Mouse (Mus musculus): ENCODE measurements around the gene Gphn. TPM values are rescaled to one million over a fixed set of nuclear protein-coding genes. Genes with fewer than 3 reads are reported as not detected.
"Not testable (repeated sequence)": the region's sequence is repeated elsewhere in the genome, so short reads cannot be mapped to it uniquely, and the experiment has no call there.

The Gphn gene
- polyA plus RNA-seq, 1 experiment from 2014 or later, result 39.5 TPM

DNA sequence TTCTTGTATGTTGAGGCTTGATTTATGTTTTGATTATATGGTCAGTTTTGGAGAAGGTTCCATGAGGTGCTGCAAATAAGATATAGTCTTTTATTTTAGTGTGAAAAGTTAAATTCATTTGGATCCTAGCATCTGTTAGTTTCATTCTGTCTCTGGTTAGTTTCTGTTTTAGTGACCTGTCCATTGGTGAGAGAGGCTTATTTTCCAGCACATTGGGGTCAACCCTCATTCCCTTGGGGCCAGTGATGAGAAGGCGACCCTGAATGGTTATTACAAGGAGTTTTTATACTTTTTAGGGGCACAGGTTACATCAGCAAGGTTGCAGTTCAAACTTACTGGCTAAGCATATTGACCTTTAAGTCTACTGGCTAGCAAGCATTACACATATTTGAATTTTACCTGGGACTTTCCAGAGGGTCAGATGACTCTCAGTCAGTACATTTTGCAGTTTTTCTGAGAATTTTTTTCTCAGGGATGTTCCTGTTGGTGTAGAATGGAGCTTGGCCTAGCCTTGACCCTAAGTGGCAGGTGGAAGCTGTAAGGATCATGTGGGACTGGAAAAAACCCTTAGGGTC is 72.7 kb downstream of the Gphn start:
- no peak for ATAC-seq
- no peaks in the 10 kb centered on the region for H3K9me3 ChIP-seq (replicated peaks; ENCODE audit: control insufficient read depth, low read length)
- DNase-seq (ENCODE audit: low spot score), result no peak

DNA sequence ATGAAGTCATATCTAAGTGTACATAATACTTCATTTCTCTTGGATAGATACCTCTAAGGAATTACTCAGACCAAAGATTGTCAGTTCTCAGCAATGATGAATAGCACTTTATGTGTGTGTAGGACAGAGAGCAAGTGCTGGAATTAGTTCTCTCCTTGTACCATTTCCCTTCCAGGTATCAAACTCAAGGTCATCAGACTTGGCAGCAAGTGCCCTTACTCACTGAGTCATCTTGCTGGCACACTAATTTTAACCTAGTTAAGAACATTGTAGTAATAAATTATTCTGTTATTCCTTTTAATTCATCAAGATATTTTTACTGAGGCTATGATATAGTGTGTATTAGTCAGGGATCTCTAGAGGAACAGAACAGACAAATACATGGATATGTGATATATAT is 88.9 kb downstream of the Gphn start:
- Histone ChIP-seq H3K4me1 (ENCODE audit: control insufficient read depth, insufficient read depth, low read length) (no peaks in the 10 kb centered on the region), H3K27ac (ENCODE audit: low read depth, low read length) (no peak overlapping the region), H3K36me3 (ENCODE audit: control insufficient read depth, insufficient read depth, low read length) (no peaks in the 10 kb centered on the region), H3K4me3 (ENCODE audit: low read depth, low read length) (no peak overlapping the region), H3K9me3 (replicated peaks; ENCODE audit: control insufficient read depth, low read length) (no peaks in the 10 kb centered on the region), H3K9ac (ENCODE audit: low read length) (no peak overlapping the region), H3K4me2 (ENCODE audit: low read length) (no peak overlapping the region), H3K27me3 (replicated peaks; ENCODE audit: control insufficient read depth, insufficient read depth, low read length) (no peaks in the 10 kb centered on the region)
- DNase-seq (ENCODE audit: low spot score) (no peak), ATAC-seq (no peak)

More for the DNA sequence above, 72.7 kb downstream of the Gphn start:
- Histone ChIP-seq H3K27ac (ENCODE audit: low read depth, low read length) (no peak overlapping the region), H3K4me3 (ENCODE audit: low read depth, low read length) (no peak overlapping the region), H3K36me3 (ENCODE audit: control insufficient read depth, insufficient read depth, low read length) (no peaks in the 10 kb centered on the region), H3K9ac (ENCODE audit: low read length) (no peak overlapping the region), H3K27me3 (replicated peaks; ENCODE audit: control insufficient read depth, insufficient read depth, low read length) (no peaks in the 10 kb centered on the region), H3K4me2 (ENCODE audit: low read length) (no peak overlapping the region), H3K4me1 (ENCODE audit: control insufficient read depth, insufficient read depth, low read length) (no peaks in the 10 kb centered on the region)
- 91% methylated on average over 1 of the region's 1 CpGs for WGBS

DNA sequence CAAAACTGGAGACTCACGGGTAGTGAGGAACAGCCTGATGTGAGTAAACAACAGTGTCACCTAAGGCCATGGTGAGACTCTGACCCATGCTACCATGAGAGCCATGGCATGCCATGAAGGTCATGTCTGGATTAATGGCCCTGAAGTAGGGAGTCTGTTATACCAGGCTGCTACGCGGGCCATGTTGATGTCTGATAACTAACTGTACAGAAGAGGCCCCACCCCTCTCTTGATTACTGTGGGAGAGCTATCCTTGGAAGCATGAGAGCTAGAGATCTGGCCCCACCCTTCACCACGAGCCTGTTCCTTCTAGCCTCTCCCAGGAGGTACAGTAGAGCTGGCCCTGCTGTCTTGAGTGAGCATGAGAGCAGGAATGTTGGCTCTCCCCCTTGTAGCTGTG is 101.8 kb downstream of the Gphn start:
- WGBS, result 91% methylated on average over 4 of the region's 4 CpGs
- H3K4me3 ChIP-seq (ENCODE audit: low read depth, low read length), result no peak overlapping the region
- H3K9me3 ChIP-seq (replicated peaks; ENCODE audit: control insufficient read depth, low read length), result no peaks in the 10 kb centered on the region
- no peak overlapping the region for H3K9ac ChIP-seq (ENCODE audit: low read length)
- DNase-seq (ENCODE audit: low spot score) (no peak), ATAC-seq (no peak)
- no peaks in the 10 kb centered on the region for H3K36me3 ChIP-seq (ENCODE audit: control insufficient read depth, insufficient read depth, low read length)
- H3K4me2 ChIP-seq (ENCODE audit: low read length), result no peak overlapping the region
- no peaks in the 10 kb centered on the region for H3K4me1 ChIP-seq (ENCODE audit: control insufficient read depth, insufficient read depth, low read length)
- no peaks in the 10 kb centered on the region for H3K27me3 ChIP-seq (replicated peaks; ENCODE audit: control insufficient read depth, insufficient read depth, low read length)
- H3K27ac ChIP-seq (ENCODE audit: low read depth, low read length), result no peak overlapping the region

DNA sequence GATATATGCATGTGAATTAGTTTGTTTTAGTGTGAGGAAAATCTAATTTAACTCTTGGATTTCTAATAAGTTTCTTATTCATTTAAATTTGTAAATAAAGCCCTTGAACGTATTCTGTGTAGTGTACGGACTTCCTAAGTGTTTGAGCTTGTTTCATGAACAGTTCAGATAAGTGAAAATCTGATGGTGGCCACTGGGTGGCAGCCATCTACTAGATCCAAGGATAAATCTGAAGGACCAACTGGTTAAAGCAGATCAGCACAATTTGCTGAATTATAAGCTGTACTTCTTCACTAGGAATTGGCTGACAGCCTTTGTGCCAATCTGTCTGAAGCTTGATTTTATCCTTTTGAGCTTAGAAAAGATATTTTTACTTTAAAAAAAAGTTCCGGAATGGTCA is 105.9 kb downstream of the Gphn start:
- DNase-seq (ENCODE audit: low spot score), result peak; percentile 87

GRCm38 (mm10) chr12:78356472-78356871 is 130.3 kb downstream of the Gphn start:
- Histone ChIP-seq H3K4me3 (ENCODE audit: low read depth, low read length) (no peak overlapping the region), H3K36me3 (ENCODE audit: control insufficient read depth, insufficient read depth, low read length) (no peaks in the 10 kb centered on the region), H3K4me2 (ENCODE audit: low read length) (no peak overlapping the region), H3K27me3 (replicated peaks; ENCODE audit: control insufficient read depth, insufficient read depth, low read length) (no peaks in the 10 kb centered on the region), H3K9ac (ENCODE audit: low read length) (no peak overlapping the region), H3K9me3 (replicated peaks; ENCODE audit: control insufficient read depth, low read length) (no peaks in the 10 kb centered on the region), H3K27ac (ENCODE audit: low read depth, low read length) (no peak overlapping the region), H3K4me1 (ENCODE audit: control insufficient read depth, insufficient read depth, low read length) (no peaks in the 10 kb centered on the region)
- WGBS, result 88% methylated on average over 2 of the region's 2 CpGs
- DNase-seq (ENCODE audit: low spot score) (no peak), ATAC-seq (no peak)

More for the DNA sequence above, 105.9 kb downstream of the Gphn start:
- no peak overlapping the region for H3K4me2 ChIP-seq (ENCODE audit: low read length)
- H3K27ac ChIP-seq (ENCODE audit: low read depth, low read length), result no peak overlapping the region
- no peaks in the 10 kb centered on the region for H3K9me3 ChIP-seq (replicated peaks; ENCODE audit: control insufficient read depth, low read length)
- no peak overlapping the region for H3K9ac ChIP-seq (ENCODE audit: low read length)
- WGBS, result 59% methylated on average over 3 of the region's 3 CpGs
- no peaks in the 10 kb centered on the region for H3K4me1 ChIP-seq (ENCODE audit: control insufficient read depth, insufficient read depth, low read length)
- ATAC-seq, result peak; percentile 71; the same call in 1 of the 2 replicates
- H3K4me3 ChIP-seq (ENCODE audit: low read depth, low read length), result no peak overlapping the region
- no peaks in the 10 kb centered on the region for H3K27me3 ChIP-seq (replicated peaks; ENCODE audit: control insufficient read depth, insufficient read depth, low read length)
- no peaks in the 10 kb centered on the region for H3K36me3 ChIP-seq (ENCODE audit: control insufficient read depth, insufficient read depth, low read length)

DNA sequence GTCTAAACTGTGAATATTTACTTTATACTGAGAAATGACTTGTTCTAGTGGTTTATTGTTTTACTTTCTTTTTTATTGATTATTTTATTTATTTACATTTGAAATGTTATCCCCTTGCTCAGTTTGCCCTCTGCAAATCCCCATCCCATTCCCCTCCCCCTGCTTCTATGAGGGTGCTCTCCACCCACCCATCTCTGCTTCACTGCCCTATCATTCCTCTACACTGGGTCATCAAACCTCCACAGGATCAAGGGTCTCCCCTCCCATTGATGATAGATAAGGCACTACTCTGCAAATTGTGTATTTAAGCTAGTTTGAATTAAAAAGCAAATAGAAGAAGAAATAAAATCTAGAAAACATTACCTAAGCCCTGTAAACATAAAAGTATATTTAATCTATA is 163.1 kb downstream of the Gphn start:
- H3K9ac ChIP-seq (ENCODE audit: low read length), result no peak overlapping the region
- no peak overlapping the region for H3K4me3 ChIP-seq (ENCODE audit: low read depth, low read length)
- no peaks in the 10 kb centered on the region for H3K9me3 ChIP-seq (replicated peaks; ENCODE audit: control insufficient read depth, low read length)
- ATAC-seq, result no peak
- H3K27me3 ChIP-seq (replicated peaks; ENCODE audit: control insufficient read depth, insufficient read depth, low read length), result no peaks in the 10 kb centered on the region
- DNase-seq (ENCODE audit: low spot score), result no peak
- no peak overlapping the region for H3K4me2 ChIP-seq (ENCODE audit: low read length)
- no peaks in the 10 kb centered on the region for H3K4me1 ChIP-seq (ENCODE audit: control insufficient read depth, insufficient read depth, low read length)
- H3K36me3 ChIP-seq (ENCODE audit: control insufficient read depth, insufficient read depth, low read length), result no peaks in the 10 kb centered on the region
- no peak overlapping the region for H3K27ac ChIP-seq (ENCODE audit: low read depth, low read length)

GRCm38 (mm10) chr12:78395297-78395696 is 169.1 kb downstream of the Gphn start:
- no peak for ATAC-seq
- no peak overlapping the region for H3K9ac ChIP-seq (ENCODE audit: low read length)

GRCm38 (mm10) chr12:78407518-78407917 is 181.3 kb downstream of the Gphn start:
- H3K9me3 ChIP-seq (replicated peaks; ENCODE audit: control insufficient read depth, low read length); H3K9ac ChIP-seq (ENCODE audit: low read length); H3K4me1 ChIP-seq (ENCODE audit: control insufficient read depth, insufficient read depth, low read length); ATAC-seq; H3K27me3 ChIP-seq (replicated peaks; ENCODE audit: control insufficient read depth, insufficient read depth, low read length); H3K4me3 ChIP-seq (ENCODE audit: low read depth, low read length); H3K4me2 ChIP-seq (ENCODE audit: low read length); DNase-seq (ENCODE audit: low spot score); H3K36me3 ChIP-seq (ENCODE audit: control insufficient read depth, insufficient read depth, low read length); H3K27ac ChIP-seq (ENCODE audit: low read depth, low read length): not testable (repeated sequence)
- 72% methylated on average over 6 of the region's 7 CpGs for WGBS

More at GRCm38 (mm10) chr12:78395297-78395696, 169.1 kb downstream of the Gphn start:
- H3K9me3 ChIP-seq (replicated peaks; ENCODE audit: control insufficient read depth, low read length), result no peaks in the 10 kb centered on the region
- no peak overlapping the region for H3K27ac ChIP-seq (ENCODE audit: low read depth, low read length)
- no peaks in the 10 kb centered on the region for H3K36me3 ChIP-seq (ENCODE audit: control insufficient read depth, insufficient read depth, low read length)
- 94% methylated on average over 1 of the region's 1 CpGs for WGBS
- no peak overlapping the region for H3K4me3 ChIP-seq (ENCODE audit: low read depth, low read length)
- H3K4me1 ChIP-seq (ENCODE audit: control insufficient read depth, insufficient read depth, low read length), result no peaks in the 10 kb centered on the region
- H3K4me2 ChIP-seq (ENCODE audit: low read length), result no peak overlapping the region
- DNase-seq (ENCODE audit: low spot score), result no peak
- H3K27me3 ChIP-seq (replicated peaks; ENCODE audit: control insufficient read depth, insufficient read depth, low read length), result no peaks in the 10 kb centered on the region

DNA sequence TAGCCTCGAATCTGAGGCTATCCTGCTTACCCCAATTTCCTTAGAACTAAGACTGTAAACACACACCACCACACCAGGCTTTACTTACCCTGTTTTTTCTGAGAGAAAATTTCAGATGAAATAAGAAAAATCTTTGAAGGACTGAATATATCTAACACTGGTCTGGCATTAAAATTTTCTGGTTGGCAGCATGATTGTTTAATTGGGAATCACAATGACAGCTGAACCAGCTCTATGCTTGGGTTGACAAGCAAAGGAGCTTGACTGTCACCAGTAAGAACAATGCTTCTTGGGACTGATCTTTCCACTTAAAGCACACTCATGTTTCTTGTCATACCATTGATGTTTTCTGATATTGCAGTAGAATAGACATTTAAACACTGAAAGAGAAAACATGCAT is 296.0 kb downstream of the Gphn start:
- Histone ChIP-seq H3K4me1 (ENCODE audit: control insufficient read depth, insufficient read depth, low read length) (no peaks in the 10 kb centered on the region), H3K27me3 (replicated peaks; ENCODE audit: control insufficient read depth, insufficient read depth, low read length) (no peaks in the 10 kb centered on the region), H3K4me3 (ENCODE audit: low read depth, low read length) (no peak overlapping the region), H3K4me2 (ENCODE audit: low read length) (no peak overlapping the region), H3K27ac (ENCODE audit: low read depth, low read length) (no peak overlapping the region), H3K9me3 (replicated peaks; ENCODE audit: control insufficient read depth, low read length) (no peaks in the 10 kb centered on the region), H3K9ac (ENCODE audit: low read length) (no peak overlapping the region), H3K36me3 (ENCODE audit: control insufficient read depth, insufficient read depth, low read length) (no peaks in the 10 kb centered on the region)
- ATAC-seq, result no peak
- WGBS, result 47% methylated on average over 1 of the region's 1 CpGs
- no peak for DNase-seq (ENCODE audit: low spot score)

Measured in forebrain, embryonic 14.5 days (tissue).